ENCODE assay signal across 20 mouse cellular contexts in the genomic region with DNA sequence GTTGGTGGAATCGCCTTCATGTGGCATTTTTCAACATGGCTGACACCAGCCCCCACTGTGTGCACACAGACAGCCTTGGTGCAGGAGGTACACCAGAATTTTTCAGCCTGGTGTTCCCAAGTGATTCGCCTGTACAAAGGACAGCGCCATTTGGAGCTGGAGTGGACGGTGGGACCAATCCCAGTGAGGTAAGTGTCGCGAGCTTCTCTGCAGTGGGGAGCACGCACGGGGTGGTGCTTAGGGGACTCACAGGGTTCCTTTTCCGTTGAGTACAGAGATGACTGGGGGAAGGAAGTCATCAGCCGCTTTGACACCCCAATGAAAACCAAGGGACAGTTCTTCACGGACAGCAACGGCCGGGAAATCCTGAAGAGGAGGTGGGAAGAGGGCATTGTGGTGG. TPM values are rescaled to one million over a fixed set of nuclear protein-coding genes. Genes with fewer than 3 reads are reported as not detected.
A peak's percentile ranks its signal among the peaks of the same experiment; 100 is the strongest.
DNase-seq lines count a peak whose midpoint lies in the region; ATAC-seq lines count a peak whose summit lies in the region.
"Had no signal": no experiment of that assay in that cellular context is flagged by ENCODE, and none has a peak within 500 bp of the region (broad histone marks: within the 10 kb centered on the region; RNA-seq: fewer than 3 reads in every experiment).

No protein-coding gene starts in this region.

- 91% methylated on average over 13 of the region's 13 CpGs for WGBS in heart, embryonic 10.5 days
- 83% methylated on average over 13 of the region's 13 CpGs for WGBS in heart, embryonic 12.5 days

- H3K27ac ChIP-seq in heart, embryonic 10.5 days = no peak overlapping the region
- no peak overlapping the region for H3K27ac ChIP-seq in heart, embryonic 12.5 days (ENCODE audit: poor library complexity, severe bottlenecking)

- H3K4me1 ChIP-seq in heart, embryonic 10.5 days = peaks cover 3% of the 10 kb centered on the region; the same call in 1 of the 2 replicates
- H3K4me1 ChIP-seq in heart, embryonic 12.5 days (replicated peaks) = no peaks in the 10 kb centered on the region

- no peaks in the 10 kb centered on the region for H3K27me3 ChIP-seq in heart, embryonic 10.5 days (ENCODE audit: insufficient read depth, poor library complexity, severe bottlenecking)
- no peaks in the 10 kb centered on the region for H3K27me3 ChIP-seq in heart, embryonic 12.5 days (replicated peaks)
- H3K27me3 ChIP-seq: CH12.LX, Patski had no signal

- peaks cover 53% of the 10 kb centered on the region for H3K36me3 ChIP-seq in heart, embryonic 10.5 days
- peaks cover 60% of the 10 kb centered on the region for H3K36me3 ChIP-seq in heart, embryonic 12.5 days

- no peak for ATAC-seq in heart, embryonic 12.5 days (ENCODE audit: insufficient number of reproducible peaks, low FRiP score)
- ATAC-seq: activated CD4-positive, CD25-positive, alpha-beta regulatory T cell, adult 4 months; CD4-positive, CD25-positive, alpha-beta regulatory T cell, adult 4 months; Patski had no signal

- H3K4me3 ChIP-seq in heart, embryonic 10.5 days = no peak overlapping the region
- H3K4me3 ChIP-seq in heart, embryonic 12.5 days = no peak overlapping the region

- no peak overlapping the region for H3K4me2 ChIP-seq in heart, embryonic 12.5 days

- DNase-seq in heart, embryonic 10.5 days (ENCODE audit: low spot score) = peak; percentile 58
- DNase-seq: adrenal gland, adult 2 months; adrenal gland, adult 8-10 months; adrenal gland, postnatal 10 days; adrenal gland, postnatal 14 days; adrenal gland, postnatal 25 days; adrenal gland, postnatal 36 days; B cell, adult 2 months; cerebellum, adult 11 months; cerebellum, adult 11-12 months; cerebellum, adult 18-20 months; cerebellum, adult 2 months had no signal

- H3K9ac ChIP-seq in heart, embryonic 12.5 days = no peak overlapping the region

- no peaks in the 10 kb centered on the region for H3K9me3 ChIP-seq in heart, embryonic 10.5 days
- H3K9me3 ChIP-seq in heart, embryonic 12.5 days (replicated peaks) = no peaks in the 10 kb centered on the region
- H3K9me3 ChIP-seq: G1E had no signal

RNA-seq across cellular contexts. Expression of gene Man2b1, which starts 12.0 kb away (rescaled TPM):
- 27.2 and 30.7 TPM in 2 replicates for polyA plus RNA-seq in heart, embryonic 10.5 days (2016; fragmentation: Nextera tagmentation; extraction: Ambion mirVana)
- 33.2 and 34.8 TPM in 2 replicates for polyA plus RNA-seq in heart, embryonic 12.5 days (2016; fragmentation: Nextera tagmentation; extraction: Ambion mirVana)

RNA-seq across cellular contexts. Expression of gene Wdr83, which starts 13.9 kb away (rescaled TPM):
- polyA plus RNA-seq in heart, embryonic 10.5 days (2016; fragmentation: Nextera tagmentation; extraction: Ambion mirVana) = 41.2 and 47.9 TPM in 2 replicates
- polyA plus RNA-seq in heart, embryonic 12.5 days (2016; fragmentation: Nextera tagmentation; extraction: Ambion mirVana) = 31.7 and 33.2 TPM in 2 replicates

RNA-seq across cellular contexts. Expression of gene Wdr83os, which starts 14.5 kb away (rescaled TPM):
- polyA plus RNA-seq in heart, embryonic 10.5 days (2016; fragmentation: Nextera tagmentation; extraction: Ambion mirVana) = 97.0 and 105 TPM in 2 replicates
- polyA plus RNA-seq in heart, embryonic 12.5 days (2016; fragmentation: Nextera tagmentation; extraction: Ambion mirVana) = 107 and 109 TPM in 2 replicates

RNA-seq across cellular contexts. Expression of gene Dhps, which starts 23.5 kb away (rescaled TPM):
- polyA plus RNA-seq in heart, embryonic 10.5 days (2016; fragmentation: Nextera tagmentation; extraction: Ambion mirVana) = 54.0 and 72.3 TPM in 2 replicates
- 50.4 and 60.9 TPM in 2 replicates for polyA plus RNA-seq in heart, embryonic 12.5 days (2016; fragmentation: Nextera tagmentation; extraction: Ambion mirVana)

RNA-seq across cellular contexts. Expression of gene Gm5741, which starts 27.3 kb away (rescaled TPM):
- 0.51 and 0.57 TPM in 2 replicates for polyA plus RNA-seq in heart, embryonic 10.5 days (2016; fragmentation: Nextera tagmentation; extraction: Ambion mirVana)
- polyA plus RNA-seq in heart, embryonic 12.5 days (2016; fragmentation: Nextera tagmentation; extraction: Ambion mirVana) = not detected in 2 replicates
- polyA plus RNA-seq: activated CD4-positive, CD25-positive, alpha-beta regulatory T cell, adult 4 months; adrenal gland, adult 2 months; brain, embryonic 14.5 days; C2C12; cerebellum, adult 2 months had no signal
